Mouse (Mus musculus): ENCODE results near the gene Igsf8.

Igsf8 gene

GRCm38 (mm10) chr1:172302851-172303250, 41.4 kb downstream of the Igsf8 start:
- no peak for DNase-seq (ENCODE audit: low spot score in 2 of 2)

- no peak for DNase-seq (ENCODE audit: low spot score in 2 of 2)
These were observed 43.0 kb downstream of the Igsf8 start for GRCm38 (mm10) chr1:172304443-172304842.

DNA sequence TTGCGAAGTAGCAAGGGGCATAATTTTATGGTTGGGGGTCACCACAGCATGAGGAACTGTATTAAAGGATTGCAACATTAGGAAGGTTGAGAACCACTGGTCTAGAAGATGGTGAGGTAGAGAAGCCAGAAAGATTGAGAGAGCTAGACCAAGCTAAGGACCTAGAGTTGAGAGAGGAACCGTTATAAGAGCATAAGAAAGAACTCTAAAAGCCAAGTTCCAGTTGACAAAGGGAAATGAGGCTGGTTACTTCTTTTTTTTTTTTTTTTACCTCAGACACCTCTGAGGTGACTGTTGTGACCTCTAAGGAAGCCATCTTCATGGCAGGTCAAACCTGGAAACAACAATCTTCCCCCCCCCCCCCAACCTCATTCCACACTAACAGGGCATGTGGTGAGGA, 43.7 kb downstream of the Igsf8 start:
- no peak for DNase-seq (ENCODE audit: low spot score in 2 of 2)

DNA sequence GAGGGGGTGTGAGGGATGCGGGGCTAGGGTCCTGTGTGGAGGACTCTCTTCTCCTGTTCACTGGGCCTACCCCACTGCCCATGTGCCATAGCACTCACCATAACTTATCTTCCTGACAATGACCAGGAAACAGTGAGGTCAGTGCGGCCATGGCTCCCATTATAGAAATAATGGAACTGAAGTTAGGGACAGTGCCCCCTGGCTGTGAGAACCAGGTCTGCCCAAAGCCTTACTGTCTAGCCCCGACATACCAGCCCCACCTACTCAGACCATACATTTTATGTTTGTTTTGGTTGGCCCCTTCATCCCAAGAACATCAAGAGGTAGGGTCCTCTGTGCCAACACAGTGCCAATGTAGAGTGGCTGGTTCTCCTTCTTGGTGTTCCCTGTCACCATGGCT, 44.2 kb downstream of the Igsf8 start:
- DNase-seq (ENCODE audit: low spot score in 2 of 2): no peak

GRCm38 (mm10) chr1:172306196-172306595, 44.8 kb downstream of the Igsf8 start:
- no peak for DNase-seq (ENCODE audit: low spot score in 2 of 2)

DNA sequence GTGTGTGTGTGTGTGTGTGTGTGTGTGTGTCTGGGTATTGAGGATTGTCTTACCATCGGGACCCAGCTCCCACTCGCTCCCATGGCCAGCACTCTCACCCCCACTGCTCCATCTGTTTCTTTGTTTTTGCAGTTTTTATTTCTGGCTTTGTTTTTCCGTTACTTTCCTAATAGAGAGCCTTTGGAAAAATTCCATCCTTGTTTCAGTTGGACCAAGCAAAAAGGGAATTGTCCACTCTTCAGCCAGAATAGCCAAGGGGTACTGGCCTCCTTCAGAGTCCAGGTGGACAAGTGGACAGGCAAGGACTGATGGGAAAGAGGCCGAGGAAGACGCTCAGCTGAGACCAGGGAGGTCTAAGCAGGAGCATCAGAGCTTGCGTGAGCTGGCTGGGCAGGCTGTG, 45.4 kb downstream of the Igsf8 start:
- DNase-seq (ENCODE audit: low spot score in 2 of 2): no peak

- no peak for DNase-seq (ENCODE audit: low spot score in 2 of 2)
These were observed 46.5 kb downstream of the Igsf8 start for GRCm38 (mm10) chr1:172307936-172308335.

GRCm38 (mm10) chr1:172308409-172308808, 47.0 kb downstream of the Igsf8 start:
- no peak for DNase-seq (ENCODE audit: low spot score in 2 of 2)

DNA sequence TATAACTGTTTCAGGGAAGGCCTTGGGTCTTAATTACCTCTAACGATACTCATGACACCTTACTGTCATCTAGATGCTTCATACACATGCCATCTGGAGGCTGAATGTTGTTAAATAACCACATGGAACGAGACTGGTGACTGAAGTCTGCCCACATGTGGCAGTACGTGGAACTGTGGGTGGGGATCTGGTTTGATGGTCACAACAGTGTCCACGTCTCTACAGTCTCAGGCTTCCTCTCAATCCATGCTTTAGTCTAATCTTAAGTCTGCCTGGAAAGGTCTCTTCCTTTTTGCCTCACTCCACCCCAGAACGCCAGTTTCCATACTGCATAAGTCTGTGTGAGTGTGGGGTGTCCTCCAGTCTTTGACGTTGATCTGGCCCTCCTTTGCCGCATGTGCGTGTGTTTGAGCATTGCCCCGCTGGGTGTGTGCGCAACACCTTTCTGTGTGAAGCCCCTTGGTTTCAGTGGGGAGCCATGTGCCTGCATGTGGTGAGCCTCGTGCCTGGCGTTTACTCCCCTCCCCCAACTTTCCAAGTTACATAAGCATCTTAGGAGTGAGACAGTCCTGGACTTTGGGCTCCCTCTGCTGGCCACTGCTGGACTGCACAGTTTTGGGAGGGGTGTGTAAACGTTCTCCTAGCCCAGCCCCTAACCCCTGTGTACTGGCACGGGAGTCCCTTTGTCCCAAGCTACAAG, 48.4 kb downstream of the Igsf8 start:
- DNase-seq (ENCODE audit: low spot score in 2 of 2): peak; percentile 79 to 89

- peak; percentile 14 to 19 for DNase-seq (ENCODE audit: low spot score in 2 of 2)
These were observed 49.9 kb downstream of the Igsf8 start for GRCm38 (mm10) chr1:172311248-172311906.

GRCm38 (mm10) chr1:172311921-172312767, 50.7 kb downstream of the Igsf8 start:
- DNase-seq (ENCODE audit: low spot score in 2 of 2): peak; percentile 86 to 92

GRCm38 (mm10) chr1:172312768-172313561, 51.5 kb downstream of the Igsf8 start:
- DNase-seq (ENCODE audit: low spot score in 2 of 2): no peak

GRCm38 (mm10) chr1:172313613-172314411, 52.4 kb downstream of the Igsf8 start:
- no peak for DNase-seq (ENCODE audit: low spot score in 2 of 2)

DNA sequence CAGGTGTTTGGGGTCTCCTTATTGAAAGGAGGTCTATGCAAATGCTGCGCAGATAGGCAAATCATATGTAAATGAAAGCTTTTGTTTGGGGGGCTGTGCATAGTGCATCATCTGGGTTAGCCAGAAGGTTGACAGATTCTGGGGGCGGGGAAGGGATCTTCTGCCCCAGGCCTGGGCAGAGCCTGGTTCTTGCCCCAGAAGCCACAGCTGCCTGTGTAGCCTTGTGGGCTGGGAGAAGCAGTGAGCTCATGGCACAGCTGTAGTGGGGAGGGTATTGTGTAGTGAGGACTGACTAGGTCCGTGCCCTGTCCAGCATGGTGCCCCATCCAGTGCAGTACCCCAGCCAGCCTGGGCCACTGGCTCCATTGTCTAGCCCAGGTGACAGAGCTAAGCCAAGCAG, 53.5 kb downstream of the Igsf8 start:
- DNase-seq (ENCODE audit: low spot score in 2 of 2): no peak

GRCm38 (mm10) chr1:172317431-172317830, 56.0 kb downstream of the Igsf8 start:
- DNase-seq (ENCODE audit: low spot score in 2 of 2): no peak

DNA sequence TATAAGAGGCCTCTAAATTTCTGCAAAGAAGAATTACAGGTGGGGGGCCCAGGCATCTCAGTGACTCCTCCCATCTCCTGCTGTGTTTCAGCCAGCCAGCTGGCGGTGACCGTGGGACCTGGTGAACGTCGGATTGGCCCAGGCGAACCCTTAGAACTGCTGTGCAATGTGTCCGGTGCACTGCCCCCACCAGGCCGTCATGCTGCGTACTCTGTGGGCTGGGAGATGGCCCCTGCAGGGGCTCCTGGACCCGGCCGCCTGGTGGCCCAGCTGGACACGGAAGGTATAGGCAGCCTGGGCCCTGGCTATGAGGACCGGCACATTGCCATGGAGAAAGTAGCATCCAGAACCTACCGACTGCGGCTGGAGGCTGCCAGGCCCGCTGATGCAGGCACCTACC, 56.5 kb downstream of the Igsf8 start:
- no peak for DNase-seq (ENCODE audit: low spot score in 2 of 2)

DNA sequence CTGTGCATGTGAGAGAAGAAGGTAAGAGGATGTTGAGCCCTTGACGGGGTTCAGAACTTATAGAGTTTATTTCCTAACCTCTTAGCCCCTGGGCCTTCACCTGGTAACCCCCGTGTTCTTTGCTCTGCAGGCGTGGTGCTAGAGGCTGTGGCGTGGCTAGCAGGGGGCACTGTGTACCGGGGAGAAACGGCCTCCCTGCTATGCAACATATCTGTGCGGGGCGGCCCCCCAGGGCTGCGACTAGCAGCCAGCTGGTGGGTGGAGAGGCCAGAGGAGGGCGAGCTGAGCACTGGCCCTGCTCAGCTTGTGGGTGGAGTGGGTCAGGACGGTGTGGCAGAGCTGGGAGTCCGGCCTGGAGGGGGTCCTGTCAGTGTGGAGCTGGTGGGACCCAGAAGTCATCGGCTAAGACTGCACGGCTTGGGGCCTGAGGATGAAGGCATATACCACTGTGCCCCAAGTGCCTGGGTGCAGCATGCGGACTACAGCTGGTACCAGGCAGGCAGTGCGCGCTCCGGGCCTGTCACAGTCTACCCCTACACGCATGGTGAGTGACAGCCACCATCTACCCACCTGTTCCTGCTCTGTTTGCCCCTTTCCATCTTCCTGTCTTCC, 57.1 kb downstream of the Igsf8 start:
- DNase-seq (ENCODE audit: low spot score in 2 of 2): no peak

DNA sequence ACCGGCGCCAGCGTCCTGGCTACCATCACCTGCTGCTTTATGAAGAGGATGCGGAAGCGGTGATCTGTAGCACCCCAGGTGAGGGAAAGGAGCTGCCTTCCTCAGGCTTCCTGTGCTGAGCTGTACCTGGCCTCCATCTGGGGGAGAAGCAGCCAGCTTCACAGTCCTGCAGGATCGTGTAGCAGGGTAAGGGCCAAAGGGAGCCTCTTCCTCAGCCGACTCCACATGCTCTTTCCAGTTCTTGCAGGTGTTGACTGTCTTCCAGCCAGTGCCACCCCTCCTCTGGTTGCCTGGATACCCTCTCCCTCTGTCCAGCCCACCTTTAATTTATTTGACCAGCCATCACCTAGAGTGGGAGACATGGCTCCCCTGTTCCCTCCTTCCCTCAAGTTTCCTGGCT, 57.9 kb downstream of the Igsf8 start:
- no peak for DNase-seq (ENCODE audit: low spot score in 2 of 2)

DNA sequence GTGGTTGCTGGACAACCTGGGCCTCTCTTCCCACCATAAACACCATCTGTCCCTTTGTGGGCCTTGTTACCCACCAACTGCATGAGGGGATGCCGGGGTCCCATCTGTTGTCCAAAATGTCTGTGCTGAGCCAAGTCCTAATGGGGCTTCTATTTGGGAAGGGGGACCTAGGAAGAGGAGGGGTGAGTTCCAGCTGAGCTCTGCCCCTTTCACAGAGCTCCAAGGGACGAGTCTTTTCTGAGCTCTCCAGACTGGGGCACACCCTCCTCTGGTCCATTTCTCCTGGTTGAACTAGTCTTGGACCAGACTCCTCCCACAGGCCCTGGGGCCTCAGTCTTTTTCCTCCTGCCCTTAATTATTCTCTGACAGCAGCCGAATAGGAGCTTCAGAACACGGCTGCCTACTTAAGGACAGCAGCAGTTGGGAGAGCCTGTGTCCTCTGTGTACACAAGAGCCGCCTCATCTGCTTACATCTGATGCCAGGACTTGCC, 58.5 kb downstream of the Igsf8 start:
- no peak for DNase-seq (ENCODE audit: low spot score in 2 of 2)

GRCm38 (mm10) chr1:172322725-172323124, 61.3 kb downstream of the Igsf8 start:
- no peak for DNase-seq (ENCODE audit: low spot score in 2 of 2)

All from thymus, postnatal 10 days (tissue).